Mouse (Mus musculus): Measurements from ENCODE around the gene Slc16a12.
"Not testable (repeated sequence)": the region's sequence is repeated elsewhere in the genome, so short reads cannot be mapped to it uniquely, and the experiment has no call there.

Gene Slc16a12

GRCm38 (mm10) chr19:34746688-34747504, at the start of gene Slc16a12:
Gene Slc16a12 (minus strand): TSS chr19:34747289.
- DNase-seq: peak; percentile 58 to 61

- DNase-seq: no peak
Observed at GRCm38 (mm10) chr19:34796396-34796795, 49.3 kb upstream of the Slc16a12 start.

- DNase-seq: no peak
Observed at GRCm38 (mm10) chr19:34782491-34782890, 35.4 kb upstream of the Slc16a12 start.

- DNase-seq: no peak
Observed at GRCm38 (mm10) chr19:34778993-34779392, 31.9 kb upstream of the Slc16a12 start.

GRCm38 (mm10) chr19:34778098-34778497, 31.0 kb upstream of the Slc16a12 start:
- peak in 1 of 2 experiments; percentile 39 for DNase-seq

GRCm38 (mm10) chr19:34772775-34773174, 25.7 kb upstream of the Slc16a12 start:
- peak; percentile 75 to 84 for DNase-seq

- no peak for DNase-seq
Observed at GRCm38 (mm10) chr19:34770764-34771163, 23.7 kb upstream of the Slc16a12 start.

- DNase-seq: peak; percentile 88 to 93
Observed at GRCm38 (mm10) chr19:34758754-34759153, 11.7 kb upstream of the Slc16a12 start.

GRCm38 (mm10) chr19:34756561-34757240, 9.6 kb upstream of the Slc16a12 start:
- DNase-seq: no peak

- no peak for DNase-seq
Observed at GRCm38 (mm10) chr19:34755680-34756079, 8.6 kb upstream of the Slc16a12 start.

GRCm38 (mm10) chr19:34753243-34753642, 6.2 kb upstream of the Slc16a12 start:
- DNase-seq: no peak

GRCm38 (mm10) chr19:34752391-34753092, 5.5 kb upstream of the Slc16a12 start:
- DNase-seq: no peak

GRCm38 (mm10) chr19:34751150-34751549, 4.1 kb upstream of the Slc16a12 start:
- DNase-seq: no peak

- DNase-seq: no peak
Observed at GRCm38 (mm10) chr19:34748992-34749391, 1.9 kb upstream of the Slc16a12 start.

GRCm38 (mm10) chr19:34747969-34748368, 880 bp upstream of the Slc16a12 start:
- DNase-seq: not testable (repeated sequence)

GRCm38 (mm10) chr19:34746201-34746600, 888 bp downstream of the Slc16a12 start:
- no peak for DNase-seq

- DNase-seq: no peak
Observed at GRCm38 (mm10) chr19:34745012-34745411, 2.1 kb downstream of the Slc16a12 start.

GRCm38 (mm10) chr19:34737916-34738315, 9.2 kb downstream of the Slc16a12 start:
- DNase-seq: no peak

- DNase-seq: no peak
Observed at GRCm38 (mm10) chr19:34735900-34736299, 11.2 kb downstream of the Slc16a12 start.

GRCm38 (mm10) chr19:34733020-34733419, 14.1 kb downstream of the Slc16a12 start:
- no peak for DNase-seq

GRCm38 (mm10) chr19:34731356-34731755, 15.7 kb downstream of the Slc16a12 start:
- DNase-seq: no peak

GRCm38 (mm10) chr19:34730584-34730983, 16.5 kb downstream of the Slc16a12 start:
- DNase-seq: no peak

GRCm38 (mm10) chr19:34729505-34729904, 17.6 kb downstream of the Slc16a12 start:
- DNase-seq: no peak
